Mouse (Mus musculus) lung, adult 10 weeks (tissue): ENCODE measurements around the gene Bcl6b. TPM values are rescaled to one million over a fixed set of nuclear protein-coding genes. Genes with fewer than 3 reads are reported as not detected.

Experiments used
- polyA plus RNA-seq: library from polyadenylated mRNA; stranded (reverse); fragments of 350-450 nt; fragmentation: Illumina TruSeq; extraction: RNeasy Lipid Tissue Mini Kit (QIAGEN cat#74804); gene quantifications from one replicate; pipeline ENCODE4 v1.2.3, GENCODE M21; 2014; ENCODE audit warnings: low read depth, low replicate concordance; ENCODE audit not compliant: insufficient read depth

The Bcl6b gene
- 15.8 TPM for polyA plus RNA-seq

DNA sequence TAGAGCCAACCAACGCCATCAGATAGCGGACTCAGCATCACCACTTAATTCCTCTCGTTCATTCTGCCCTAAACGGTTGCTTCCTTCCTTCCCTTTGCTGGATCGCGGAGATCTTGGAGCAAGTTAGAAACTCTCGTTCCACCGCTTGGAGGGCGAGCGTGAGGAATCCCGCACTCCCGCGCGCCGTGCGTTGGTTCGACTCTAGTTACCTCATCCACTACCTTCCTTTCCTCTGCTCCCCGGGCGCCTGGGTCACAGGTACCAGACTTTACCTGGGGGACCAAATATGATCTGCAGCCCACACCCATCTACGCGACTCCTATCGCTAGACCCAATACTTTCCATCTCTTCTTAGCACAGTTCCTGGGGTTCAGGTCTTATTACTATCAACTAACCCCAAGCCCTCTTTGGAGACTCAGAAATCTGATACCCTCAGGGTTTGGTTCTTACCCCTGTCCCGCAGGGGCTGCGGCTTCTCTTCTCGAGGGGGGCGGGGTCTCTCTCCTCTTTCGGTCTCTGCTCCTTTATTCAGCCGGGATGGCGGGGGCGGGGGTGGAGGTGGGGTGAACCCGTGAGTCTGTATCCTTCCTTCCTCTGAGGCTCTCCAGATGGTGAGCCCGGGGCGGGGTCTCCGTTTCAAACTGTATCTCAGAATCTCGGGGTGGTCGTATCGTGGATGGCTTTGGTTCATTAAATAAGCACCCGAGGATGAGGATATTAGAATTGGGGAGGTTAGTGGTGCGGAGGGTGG is at the start of gene Bcl6b:
Gene Bcl6b, minus strand, starts transcription at position 539 of the 751 bp plus-strand sequence.

DNA sequence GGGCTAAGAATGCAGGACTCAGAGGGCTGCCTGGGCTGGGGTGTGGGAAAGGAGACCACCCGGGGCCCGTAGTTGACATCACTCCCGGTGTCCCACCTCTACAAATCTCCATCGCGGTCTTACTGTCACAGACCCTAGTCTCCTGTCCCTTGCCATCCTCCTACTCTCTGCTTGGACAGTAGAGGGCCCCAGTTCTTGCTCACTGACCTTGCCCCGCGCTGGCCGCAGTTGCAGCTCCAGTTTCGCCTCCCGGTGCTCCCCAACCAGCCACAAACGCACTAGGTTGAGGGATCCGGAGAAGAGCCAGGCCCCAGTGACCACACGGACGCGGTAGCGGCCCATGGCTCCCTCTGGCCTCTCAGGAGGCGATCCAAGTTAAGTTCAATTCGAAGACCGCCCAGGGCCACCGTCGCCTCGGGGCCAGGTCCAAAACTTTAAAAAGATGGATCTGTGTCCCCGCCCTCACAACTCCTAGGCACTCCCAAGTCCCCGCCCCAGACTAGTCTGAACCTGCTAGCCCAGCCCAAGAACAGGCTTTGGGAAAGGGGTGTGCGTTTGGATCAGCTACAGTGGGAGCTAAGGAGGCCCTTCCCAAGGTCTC is 25.4 kb upstream of the Bcl6b start, which contains the start of gene Alox12:
Gene Alox12, minus strand, starts transcription at position 423 of the 601 bp plus-strand sequence.

DNA sequence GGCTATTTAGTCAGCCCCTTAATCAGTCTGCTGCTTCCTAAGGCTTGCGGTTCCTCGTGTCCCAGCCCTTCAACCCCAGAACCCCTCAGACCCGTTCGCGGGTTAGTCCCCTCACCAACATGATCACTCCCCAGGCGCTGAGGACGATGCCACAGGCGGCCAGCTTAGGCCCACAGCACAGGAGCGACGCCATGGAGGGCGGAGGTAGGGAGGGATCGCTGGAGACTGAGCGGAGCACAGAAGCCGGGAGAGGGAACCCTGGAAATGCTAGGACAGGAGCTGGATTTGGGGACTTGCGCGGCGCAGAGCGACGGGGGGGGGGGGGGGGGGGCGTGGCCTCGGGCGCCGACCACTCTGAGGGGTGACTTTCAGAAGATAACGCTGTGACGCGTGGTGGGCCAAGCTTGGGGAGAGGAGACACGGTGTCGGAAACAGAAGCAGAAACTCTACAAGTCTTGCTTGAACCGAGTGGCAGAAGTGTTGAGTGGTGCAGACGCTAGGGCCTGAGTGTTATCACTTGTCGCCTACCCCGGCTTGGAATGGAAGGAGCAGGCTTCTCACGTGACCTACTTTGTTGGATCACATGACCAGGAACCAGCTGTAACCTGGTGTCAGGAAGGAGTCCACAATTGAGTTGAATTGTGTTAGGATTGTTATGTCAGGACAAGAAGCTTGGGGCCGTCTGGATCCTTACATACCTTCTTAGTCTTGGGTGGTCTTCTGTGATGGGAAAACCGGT is 10.1 kb upstream of the Bcl6b start, which contains the start of the genes Gm21988 and Rnasek:
Gene Gm21988, minus strand, starts transcription at position 290 of the 739 bp plus-strand sequence.
Gene Rnasek, minus strand, starts transcription at position 302 of the 739 bp plus-strand sequence.

GRCm38 (mm10) chr11:70237457-70238167 is 8.0 kb upstream of the Bcl6b start, which contains the start of gene 0610010K14Rik:
0610010K14Rik (minus strand) TSS chr11:70237914.

GRCm38 (mm10) chr11:70220731-70221602 is 8.6 kb downstream of the Bcl6b start, which contains the start of gene Slc16a13:
Slc16a13 (minus strand) TSS chr11:70221064.

GRCm38 (mm10) chr11:70212423-70212822 is 17.2 kb downstream of the Bcl6b start, which contains the start of gene Slc16a11:
Slc16a11 (plus strand) TSS chr11:70212752.

Other genes starting within 250 kb of the Bcl6b start
- 86.4 TPM for gene Ctdnep1, start 248.6 kb downstream of the Bcl6b start, polyA plus RNA-seq
- 40.7 TPM for gene Elp5, start 247.3 kb downstream of the Bcl6b start, polyA plus RNA-seq
- gene Gabarap, start 238.7 kb downstream of the Bcl6b start, polyA plus RNA-seq: 466 TPM
- gene Phf23, start 234.0 kb downstream of the Bcl6b start, polyA plus RNA-seq: 39.5 TPM
- 6.0 TPM for gene Dvl2, start 229.2 kb downstream of the Bcl6b start, polyA plus RNA-seq
- 82.7 TPM for gene Acadvl, start 214.4 kb downstream of the Bcl6b start, polyA plus RNA-seq
- 7.3 TPM for gene Dlg4, start 212.9 kb downstream of the Bcl6b start, polyA plus RNA-seq
- 13.1 TPM for gene Asgr1, start 175.7 kb downstream of the Bcl6b start, polyA plus RNA-seq
- 0.41 TPM for gene Asgr2, start 137.2 kb downstream of the Bcl6b start, polyA plus RNA-seq
- gene Mgl2, start 99.5 kb downstream of the Bcl6b start, polyA plus RNA-seq: 26.9 TPM
- 14.5 TPM for gene Clec10a, start 73.6 kb downstream of the Bcl6b start, polyA plus RNA-seq
- 54.5 TPM for gene Slc16a11, start 17.0 kb downstream of the Bcl6b start, polyA plus RNA-seq
- 4.1 TPM for gene Slc16a13, start 8.7 kb downstream of the Bcl6b start, polyA plus RNA-seq
- 69.1 TPM for gene 0610010K14Rik, start 8.1 kb upstream of the Bcl6b start, polyA plus RNA-seq
- 8.1 TPM for gene Gm21988, start 10.0 kb upstream of the Bcl6b start, polyA plus RNA-seq
- 203 TPM for gene Rnasek, start 10.0 kb upstream of the Bcl6b start, polyA plus RNA-seq
- 2.8 TPM for gene Alox12, start 25.6 kb upstream of the Bcl6b start, polyA plus RNA-seq
- not detected for gene Alox12e, start 92.8 kb upstream of the Bcl6b start, polyA plus RNA-seq
- gene Alox15, start 122.2 kb upstream of the Bcl6b start, polyA plus RNA-seq: 3.7 TPM
- 9.8 TPM for gene Pelp1, start 180.2 kb upstream of the Bcl6b start, polyA plus RNA-seq
- gene Arrb2, start 202.8 kb upstream of the Bcl6b start, polyA plus RNA-seq: 37.6 TPM
- 52.9 TPM for gene Med11, start 222.1 kb upstream of the Bcl6b start, polyA plus RNA-seq
- gene Zmynd15, start 229.6 kb upstream of the Bcl6b start, polyA plus RNA-seq: 3.2 TPM
- 59.8 TPM for gene Cxcl16, start 230.2 kb upstream of the Bcl6b start, polyA plus RNA-seq